Mouse (Mus musculus) heart, embryonic 14.5 days (tissue): ENCODE measurements at regions not wholly inside any gene's neighbourhood (a gene's known extent, or its start where the extent isn't known, plus 50 kb on each side); places are given as distances from the start of the nearest gene placed in this dataset.

Experiments
- ATAC-seq: fragments of 200-750 bp; cut with Nextera tagmentation; 2 replicates; pipeline ENCODE4 v1.8.0; 2017; ENCODE audit warnings: low read depth, moderate TSS enrichment; ENCODE audit not compliant: insufficient number of reproducible peaks, insufficient read depth, low FRiP score
- H3K27ac ChIP-seq, 2 experiments: fragments of 200-500 bp in 1 of 2; fragments of 300-500 bp in 1 of 2; sonication (generic) in 1 of 2; replicated peaks in 1 of 2; 2 replicates each; pipeline ENCODE4 v1.5.1; 2012 to 2014; ENCODE audit warnings: low read depth in 2 of 2, low read length in 2 of 2, control low read depth in 1 of 2, mild to moderate bottlenecking in 1 of 2, mixed read lengths in 1 of 2; ENCODE audit not compliant: control insufficient read depth in 1 of 2, insufficient read depth in 1 of 2
- H3K27me3 ChIP-seq: fragments of 300-500 bp; sonication (generic); 2 replicates; pipeline ENCODE4 v1.6.1; 2014; ENCODE audit warnings: mild to moderate bottlenecking, low read length, control low read depth; ENCODE audit not compliant: control insufficient read depth, insufficient read depth
- H3K36me3 ChIP-seq: fragments of 300-500 bp; sonication (generic); 2 replicates; pipeline ENCODE4 v1.6.1; 2014; ENCODE audit warnings: mild to moderate bottlenecking, control low read depth, low read length, mixed read lengths; ENCODE audit not compliant: control insufficient read depth, insufficient read depth
- H3K4me1 ChIP-seq, 2 experiments: fragments of 200-500 bp in 1 of 2; fragments of 300-500 bp in 1 of 2; sonication (generic) in 1 of 2; 2 replicates each; pipeline ENCODE4 v1.6.1; 2012 to 2014; ENCODE audit warnings: low read length in 2 of 2, control low read depth in 1 of 2, mixed read lengths in 1 of 2; ENCODE audit not compliant: control insufficient read depth in 2 of 2, insufficient read depth in 2 of 2
- H3K4me2 ChIP-seq: fragments of 300-500 bp; sonication (generic); 2 replicates; pipeline ENCODE4 v1.6.1; 2014; ENCODE audit warnings: mild to moderate bottlenecking, low read length
- H3K4me3 ChIP-seq, 2 experiments: fragments of 200-500 bp in 1 of 2; fragments of 300-500 bp in 1 of 2; sonication (generic) in 1 of 2; 2 replicates each; pipeline ENCODE4 v1.5.1; 2012 to 2014; ENCODE audit warnings: low read length in 2 of 2, mild to moderate bottlenecking in 2 of 2, control low read depth in 1 of 2, low read depth in 1 of 2, moderate library complexity in 1 of 2; ENCODE audit not compliant: control insufficient read depth in 1 of 2, insufficient read depth in 1 of 2
- H3K9ac ChIP-seq: fragments of 300-500 bp; sonication (generic); 2 replicates; pipeline ENCODE4 v1.6.1; 2014; ENCODE audit warnings: mild to moderate bottlenecking, low read length
- H3K9me3 ChIP-seq: fragments of 300-500 bp; sonication (generic); 2 replicates; pipeline ENCODE4 v1.6.1; 2016; ENCODE audit warnings: low read length, control low read depth; ENCODE audit not compliant: control insufficient read depth
- WGBS: fragments of 180-500 bp; shearing (Covaris S2); extraction: QIAGEN DNeasy Blood & Tissue Kit; methylation state at CpG from one replicate; pipeline ENCODE4 v1.1.7; 2014; 5-methylcytosine and 5-hydroxymethylcytosine counted together

DNA sequence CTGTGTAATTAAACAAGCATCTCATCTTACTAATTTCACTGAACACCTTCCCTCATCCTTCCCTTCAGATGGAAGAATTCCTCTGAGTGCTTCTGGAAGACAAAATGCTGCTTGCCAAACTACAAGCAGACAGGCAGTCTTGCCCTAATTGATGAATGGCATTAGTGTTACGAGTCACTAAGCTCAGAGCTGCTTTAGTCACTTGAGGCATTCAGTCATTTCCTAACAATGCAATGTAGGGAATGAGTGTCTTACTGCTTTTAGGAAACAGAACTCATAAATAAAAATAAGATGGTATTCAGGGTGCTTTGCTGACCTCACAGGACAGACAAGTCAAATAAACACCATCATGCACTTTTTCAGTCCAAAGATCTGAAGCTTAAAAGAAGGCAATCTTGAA is 285.1 kb upstream of the Paip1 start:
- Histone ChIP-seq H3K4me1 (no peaks in the 10 kb centered on the region), H3K4me2 (no peak overlapping the region), H3K27ac (no peak overlapping the region), H3K27me3 (no peaks in the 10 kb centered on the region), H3K9me3 (no peaks in the 10 kb centered on the region), H3K9ac (no peak overlapping the region), H3K36me3 (no peaks in the 10 kb centered on the region), H3K4me3 (no peak overlapping the region)
- WGBS: 2% methylated on average over 1 of the region's 1 CpGs
- no peak for ATAC-seq

DNA sequence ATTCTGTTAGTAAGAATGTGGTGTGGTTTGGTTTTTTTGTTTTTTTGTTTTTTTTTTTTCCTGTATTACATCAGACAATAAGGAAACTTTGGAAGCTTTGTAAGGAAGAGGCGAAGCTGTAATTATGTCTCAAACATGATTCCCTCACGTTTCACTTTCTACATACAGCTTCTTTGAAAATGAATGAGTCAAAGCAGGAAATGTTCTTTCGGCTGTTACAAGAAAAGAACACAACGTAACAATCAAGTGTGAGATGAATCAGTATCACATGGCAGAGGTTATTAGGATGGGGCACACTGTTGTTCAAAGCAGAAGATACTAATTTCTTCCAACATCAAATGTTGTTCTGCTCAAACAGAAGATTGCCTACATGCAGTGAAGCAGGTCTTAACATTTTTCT is 282.7 kb upstream of the Paip1 start:
- Histone ChIP-seq H3K4me3 (no peak overlapping the region), H3K9me3 (no peaks in the 10 kb centered on the region), H3K27me3 (no peaks in the 10 kb centered on the region), H3K4me1 (no peaks in the 10 kb centered on the region), H3K27ac (no peak overlapping the region), H3K9ac (no peak overlapping the region), H3K4me2 (no peak overlapping the region), H3K36me3 (no peaks in the 10 kb centered on the region)
- ATAC-seq: no peak
- WGBS: 76% methylated on average over 4 of the region's 4 CpGs

DNA sequence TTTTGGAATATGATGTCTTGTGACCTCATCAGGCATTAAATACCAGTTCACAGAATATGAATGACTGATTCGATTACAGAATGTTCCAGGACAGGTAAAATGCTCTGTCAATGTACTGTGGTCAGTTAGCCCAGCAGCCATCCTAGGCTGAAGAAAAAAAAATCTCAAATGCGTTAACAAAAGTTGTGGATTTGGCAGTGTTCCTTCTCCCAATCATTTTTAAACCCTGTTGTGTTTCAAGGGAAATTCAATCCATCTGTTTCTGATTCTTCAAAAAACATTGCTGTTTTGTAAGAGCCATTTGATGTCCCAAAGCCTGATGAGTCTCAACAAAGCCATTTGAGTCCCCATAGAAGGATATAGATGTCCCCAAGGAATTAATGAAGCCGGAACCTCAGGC is 280.7 kb upstream of the Paip1 start:
- Histone ChIP-seq H3K4me3 (no peak overlapping the region), H3K4me1 (no peaks in the 10 kb centered on the region), H3K4me2 (no peak overlapping the region), H3K9ac (no peak overlapping the region), H3K9me3 (no peaks in the 10 kb centered on the region), H3K36me3 (no peaks in the 10 kb centered on the region), H3K27ac (no peak overlapping the region), H3K27me3 (no peaks in the 10 kb centered on the region)
- ATAC-seq: no peak
- 85% methylated on average over 3 of the region's 3 CpGs for whole genome bisulfite sequencing

DNA sequence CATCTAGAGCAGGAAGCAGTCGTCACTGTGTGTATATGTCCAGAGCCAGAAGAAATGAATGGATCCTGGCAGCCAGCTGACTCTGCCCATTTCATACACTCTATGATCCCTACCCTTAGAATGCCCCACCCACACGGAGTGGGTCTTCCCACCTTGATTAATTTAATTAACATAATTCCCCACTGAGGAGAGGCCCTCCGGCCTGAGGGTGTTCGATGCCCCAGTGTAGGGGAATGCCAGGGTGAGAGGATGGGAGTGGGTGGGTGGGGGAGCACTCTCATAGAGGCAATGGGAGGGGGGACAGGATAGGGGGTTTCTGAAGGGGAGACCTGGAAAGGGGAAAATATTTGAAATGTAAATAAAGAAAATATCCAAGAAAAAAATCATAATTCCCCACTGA is 279.3 kb upstream of the Paip1 start:
- Histone ChIP-seq H3K9me3 (no peaks in the 10 kb centered on the region), H3K4me1 (no peaks in the 10 kb centered on the region), H3K4me2 (no peak overlapping the region), H3K36me3 (no peaks in the 10 kb centered on the region), H3K4me3 (no peak overlapping the region), H3K27me3 (no peaks in the 10 kb centered on the region), H3K9ac (no peak overlapping the region), H3K27ac (no peak overlapping the region)
- WGBS: 80% methylated on average over 4 of the region's 4 CpGs
- no peak for ATAC-seq

DNA sequence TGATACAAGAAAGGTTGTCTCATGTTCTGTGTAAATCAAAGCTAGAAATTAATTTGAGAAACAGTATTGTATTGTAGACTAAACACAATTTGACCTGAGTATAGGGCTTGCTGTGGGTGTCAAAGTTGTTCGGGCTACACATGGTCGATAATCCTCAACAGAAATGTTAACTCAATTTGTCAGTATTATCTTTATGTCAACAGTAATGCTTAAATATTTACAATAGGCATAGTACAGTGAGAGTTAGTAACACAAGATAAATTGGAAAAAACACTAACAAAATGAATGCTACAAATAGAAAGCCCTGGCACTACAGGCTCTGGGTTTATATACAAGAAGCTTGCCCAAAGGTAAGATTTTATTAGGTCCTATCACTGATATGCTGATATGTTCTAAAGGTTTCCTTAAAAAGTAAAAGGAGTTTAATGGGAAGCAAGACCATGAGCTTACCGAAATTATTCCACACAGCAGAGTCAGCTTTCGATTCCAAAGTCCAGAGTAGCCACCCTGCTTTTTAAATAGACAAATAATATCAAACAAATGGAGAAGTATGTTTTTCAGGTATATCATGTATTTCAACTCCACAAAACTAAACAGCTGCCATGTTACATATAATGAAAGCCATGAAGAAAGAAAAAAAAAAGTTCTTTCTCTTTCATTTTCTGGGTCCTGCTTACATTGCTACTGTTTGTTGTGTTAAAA is 277.4 kb upstream of the Paip1 start:
- H3K4me1 ChIP-seq: no peaks in the 10 kb centered on the region
- H3K4me3 ChIP-seq: no peak overlapping the region
- 74% methylated on average over 4 of the region's 4 CpGs for WGBS
- no peak overlapping the region for H3K9ac ChIP-seq
- no peak overlapping the region for H3K27ac ChIP-seq
- H3K9me3 ChIP-seq: no peaks in the 10 kb centered on the region
- no peaks in the 10 kb centered on the region for H3K36me3 ChIP-seq
- H3K4me2 ChIP-seq: no peak overlapping the region
- no peak for ATAC-seq
- no peaks in the 10 kb centered on the region for H3K27me3 ChIP-seq

DNA sequence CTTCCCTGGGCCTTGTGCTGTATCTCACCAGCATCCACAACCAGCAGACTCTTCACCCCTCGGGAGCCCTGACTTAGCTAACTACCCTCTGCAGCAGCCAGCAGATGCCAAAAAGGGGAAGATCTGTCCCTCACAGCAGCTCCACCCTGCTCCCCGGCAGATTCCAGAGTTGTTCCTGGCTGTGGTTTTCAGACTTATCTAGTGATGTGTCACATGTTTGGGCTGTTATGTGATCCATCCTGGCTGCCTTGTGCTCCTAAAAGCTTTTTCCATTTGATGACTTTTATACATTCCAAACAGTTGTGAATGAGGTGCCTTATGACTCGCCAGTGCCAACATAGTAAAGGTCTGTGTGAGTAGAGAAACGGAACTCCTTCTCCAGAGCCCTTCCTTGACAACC is 250.6 kb upstream of the Paip1 start:
- Histone ChIP-seq H3K4me1 (no peaks in the 10 kb centered on the region; a peak in 1 of 4 replicates), H3K4me2 (peak overlapping the region; percentile 13; the same call in 1 of the 2 replicates), H3K36me3 (no peaks in the 10 kb centered on the region), H3K9me3 (no peaks in the 10 kb centered on the region), H3K27ac (no peak overlapping the region), H3K4me3 (no peak overlapping the region), H3K9ac (no peak overlapping the region), H3K27me3 (no peaks in the 10 kb centered on the region)
- no peak for ATAC-seq
- 25% methylated on average over 4 of the region's 4 CpGs for WGBS

DNA sequence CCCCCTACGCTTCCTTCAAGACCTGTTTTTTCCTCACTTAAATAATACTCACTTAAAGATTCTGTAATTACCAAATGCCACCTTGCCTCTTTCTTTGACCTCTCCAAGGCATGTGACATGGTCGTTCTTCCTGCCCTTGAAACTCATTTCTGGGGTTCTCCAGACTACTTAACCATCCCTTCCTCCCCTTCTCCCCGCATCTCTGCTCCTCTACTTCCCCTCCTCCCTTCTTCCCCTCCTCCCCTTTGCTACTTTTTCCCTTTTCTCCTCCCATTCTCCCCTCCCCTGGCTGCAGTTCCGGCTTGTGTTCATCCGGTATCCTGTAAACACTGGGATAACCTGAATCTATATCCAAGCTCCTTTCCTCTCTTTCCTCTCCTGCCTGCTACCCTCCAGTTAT is 250.2 kb upstream of the Paip1 start:
- no peaks in the 10 kb centered on the region for H3K36me3 ChIP-seq
- H3K27me3 ChIP-seq: no peaks in the 10 kb centered on the region
- H3K4me3 ChIP-seq: no peak overlapping the region
- WGBS: 66% methylated on average over 5 of the region's 5 CpGs
- no peak for ATAC-seq
- no peaks in the 10 kb centered on the region; a peak in 1 of 4 replicates for H3K4me1 ChIP-seq
- no peaks in the 10 kb centered on the region for H3K9me3 ChIP-seq
- no peak overlapping the region for H3K9ac ChIP-seq
- H3K4me2 ChIP-seq: peak overlapping the region; percentile 13; the same call in 1 of the 2 replicates
- H3K27ac ChIP-seq: no peak overlapping the region
